Mouse (Mus musculus) limb, embryonic 14.5 days (tissue): ENCODE measurements around the gene Adcy9. TPM values are rescaled to one million over a fixed set of nuclear protein-coding genes. Genes with fewer than 3 reads are reported as not detected.

Experiments
- ATAC-seq: fragments of 200-750 bp; cut with Nextera tagmentation; 2 replicates; pipeline ENCODE4 v1.8.0; 2017; ENCODE audit warnings: low read depth, moderate number of reproducible peaks, moderate TSS enrichment; ENCODE audit not compliant: low FRiP score
- DNase-seq: peaks from one replicate; pipeline ENCODE4 v3.0.0-alpha.2; 2015; ENCODE audit warnings: low spot score
- H3K27ac ChIP-seq: fragments of 300-500 bp; sonication (generic); replicated peaks from 2 replicates; pipeline ENCODE4 v1.5.1; 2014; ENCODE audit warnings: low read depth, mild to moderate bottlenecking, low read length, moderate library complexity, mixed read lengths
- H3K27me3 ChIP-seq: fragments of 300-500 bp; sonication (generic); 2 replicates; pipeline ENCODE4 v1.6.1; 2014; ENCODE audit warnings: low read length, mixed read lengths; ENCODE audit not compliant: control insufficient read depth, insufficient read depth
- H3K36me3 ChIP-seq: fragments of 300-500 bp; sonication (generic); 2 replicates; pipeline ENCODE4 v1.6.1; 2014; ENCODE audit warnings: mild to moderate bottlenecking, low read length, moderate library complexity, mixed read lengths; ENCODE audit not compliant: control insufficient read depth, insufficient read depth
- H3K4me1 ChIP-seq: fragments of 300-500 bp; sonication (generic); 2 replicates; pipeline ENCODE4 v1.6.1; 2014; ENCODE audit warnings: antibody characterized with exemption, low read length, mixed read lengths; ENCODE audit not compliant: control insufficient read depth, insufficient read depth
- H3K4me2 ChIP-seq: fragments of 300-500 bp; sonication (generic); replicated peaks from 2 replicates; pipeline ENCODE4 v1.6.1; 2014; ENCODE audit warnings: low read depth, mild to moderate bottlenecking, low read length, moderate library complexity; ENCODE audit not compliant: severe bottlenecking
- H3K4me3 ChIP-seq: fragments of 300-500 bp; sonication (generic); replicated peaks from 2 replicates; pipeline ENCODE4 v1.5.1; 2014; ENCODE audit warnings: low read length
- H3K9ac ChIP-seq: fragments of 300-500 bp; sonication (generic); 2 replicates; pipeline ENCODE4 v1.6.1; 2014; ENCODE audit warnings: mild to moderate bottlenecking, low read depth, low read length, moderate library complexity; ENCODE audit not compliant: severe bottlenecking
- H3K9me3 ChIP-seq: fragments of 300-500 bp; sonication (generic); 2 replicates; pipeline ENCODE4 v1.6.1; 2016; ENCODE audit warnings: low read length; ENCODE audit not compliant: control insufficient read depth
- POLR2A ChIP-seq: fragments of 200-500 bp; IDR thresholded peaks from 2 replicates; pipeline ENCODE4 v1.8.0; 2012; ENCODE audit warnings: inconsistent platforms, mild to moderate bottlenecking, moderate library complexity, borderline replicate concordance; ENCODE audit not compliant: insufficient read depth, insufficient read length; ENCODE audit errors: extremely low read depth
- WGBS: fragments of 180-500 bp; shearing (Covaris S2); extraction: QIAGEN DNeasy Blood & Tissue Kit; methylation state at CpG from one replicate; pipeline ENCODE4 v1.1.7; 2014; 5-methylcytosine and 5-hydroxymethylcytosine counted together
- polyA plus RNA-seq, 2 experiments: library from polyadenylated mRNA; depleted of rRNA in 1 of 2; stranded (reverse) in 1 of 2; unstranded in 1 of 2; fragments of >200 nt; fragmentation: Nextera tagmentation in 1 of 2; extraction: Ambion mirVana in 1 of 2; gene quantifications; 2 replicates each; pipeline versions ENCODE4 v1.2.1 to v1.2.3; 2012 to 2014

Adcy9 gene
- polyA plus RNA-seq, 2 experiments: 2.4 to 3.2 TPM

- Histone ChIP-seq H3K4me1 (peaks cover 13% of the 10 kb centered on the region; the same call in 1 of the 2 replicates), H3K4me2 (no peak overlapping the region), H3K9ac (no peak overlapping the region), H3K27ac (no peak overlapping the region), H3K27me3 (no peaks in the 10 kb centered on the region), H3K36me3 (no peaks in the 10 kb centered on the region), H3K9me3 (no peaks in the 10 kb centered on the region), H3K4me3 (no peak overlapping the region)
- no peak for TF ChIP-seq POLR2A
- DNase-seq: no peak
- no peak for ATAC-seq
- 70% methylated on average over 3 of the region's 3 CpGs for WGBS
Observed at GRCm38 (mm10) chr16:4367930-4368329, 52.4 kb downstream of the Adcy9 start.

GRCm38 (mm10) chr16:4367291-4367690, 53.0 kb downstream of the Adcy9 start:
- ATAC-seq: no peak
- Histone ChIP-seq H3K36me3 (no peaks in the 10 kb centered on the region), H3K27me3 (no peaks in the 10 kb centered on the region), H3K9ac (no peak overlapping the region), H3K9me3 (no peaks in the 10 kb centered on the region), H3K27ac (0 out of 2 replicates have a peak overlapping the region, but pooled peaks have one; percentile 5), H3K4me1 (peaks cover 13% of the 10 kb centered on the region; the same call in 1 of the 2 replicates), H3K4me2 (no peak overlapping the region), H3K4me3 (no peak overlapping the region)
- no peak for DNase-seq
- WGBS: 82% methylated on average over 1 of the region's 1 CpGs
- no peak for TF ChIP-seq POLR2A

GRCm38 (mm10) chr16:4366671-4367070, 53.6 kb downstream of the Adcy9 start:
- Histone ChIP-seq H3K9me3 (no peaks in the 10 kb centered on the region), H3K4me1 (peaks cover 13% of the 10 kb centered on the region; the same call in 1 of the 2 replicates), H3K9ac (no peak overlapping the region), H3K4me2 (no peak overlapping the region), H3K4me3 (no peak overlapping the region), H3K27ac (no peak overlapping the region), H3K27me3 (no peaks in the 10 kb centered on the region), H3K36me3 (no peaks in the 10 kb centered on the region)
- ATAC-seq (no peak), DNase-seq (no peak)
- WGBS: 92% methylated on average over 3 of the region's 3 CpGs
- TF ChIP-seq POLR2A: no peak

- no peak for TF ChIP-seq POLR2A
- no peaks in the 10 kb centered on the region for H3K36me3 ChIP-seq
- no peaks in the 10 kb centered on the region for H3K9me3 ChIP-seq
- 80% methylated on average over 4 of the region's 4 CpGs for WGBS
- no peak overlapping the region for H3K9ac ChIP-seq
- no peaks in the 10 kb centered on the region for H3K27me3 ChIP-seq
- H3K4me1 ChIP-seq: peaks cover 13% of the 10 kb centered on the region; the same call in 1 of the 2 replicates
- H3K27ac ChIP-seq: no peak overlapping the region
- no peak overlapping the region for H3K4me3 ChIP-seq
- DNase-seq: no peak
- no peak for ATAC-seq
- no peak overlapping the region for H3K4me2 ChIP-seq
Observed at GRCm38 (mm10) chr16:4363341-4364116, 56.8 kb downstream of the Adcy9 start.

GRCm38 (mm10) chr16:4355260-4356043, 64.8 kb downstream of the Adcy9 start:
- no peak for ATAC-seq
- no peak overlapping the region for H3K27ac ChIP-seq
- no peaks in the 10 kb centered on the region for H3K36me3 ChIP-seq
- no peaks in the 10 kb centered on the region for H3K9me3 ChIP-seq
- no peaks in the 10 kb centered on the region for H3K27me3 ChIP-seq
- WGBS: 58% methylated on average over 4 of the region's 4 CpGs
- no peak overlapping the region for H3K9ac ChIP-seq
- H3K4me2 ChIP-seq: no peak overlapping the region
- TF ChIP-seq POLR2A: no peak
- DNase-seq: no peak
- H3K4me1 ChIP-seq: no peaks in the 10 kb centered on the region; the same call in 1 of the 2 replicates
- no peak overlapping the region for H3K4me3 ChIP-seq
